Mouse (Mus musculus): Measurements from ENCODE around the gene Gm20219. TPM values are rescaled to one million over a fixed set of nuclear protein-coding genes. Genes with fewer than 3 reads are reported as not detected.

Gm20219 gene
- polyA plus RNA-seq, 1 experiment: 2.3 TPM

Other genes starting within 250 kb of the Gm20219 start
- 16.4 and 22.7 TPM in 2 replicates for gene Kdm4b, start 228.3 kb downstream of the Gm20219 start, polyA plus RNA-seq (2012; rRNA removed)
- gene Ptprs, start 77.9 kb downstream of the Gm20219 start, polyA plus RNA-seq (2012; rRNA removed): 24.2 and 47.4 TPM in 2 replicates
- gene Znrf4, start 42.0 kb downstream of the Gm20219 start, polyA plus RNA-seq (2012; rRNA removed): not detected in 2 replicates
- 72.4 and 81.0 TPM in 2 replicates for gene Safb2, start 30.2 kb upstream of the Gm20219 start, polyA plus RNA-seq (2012; rRNA removed)
- gene Safb, start 30.4 kb upstream of the Gm20219 start, polyA plus RNA-seq (2012; rRNA removed): 91.8 and 101 TPM in 2 replicates
- gene 2410015M20Rik, start 55.4 kb upstream of the Gm20219 start, polyA plus RNA-seq (2012; rRNA removed): 202 and 210 TPM in 2 replicates
- 1,862 and 2,500 TPM in 2 replicates for gene Rpl36, start 59.0 kb upstream of the Gm20219 start, polyA plus RNA-seq (2012; rRNA removed)
- gene Lonp1, start 72.5 kb upstream of the Gm20219 start, polyA plus RNA-seq (2012; rRNA removed): 45.1 and 53.6 TPM in 2 replicates
- gene Catsperd, start 73.8 kb upstream of the Gm20219 start, polyA plus RNA-seq (2012; rRNA removed): 0.27 and 0.33 TPM in 2 replicates
- gene Ranbp3, start 118.9 kb upstream of the Gm20219 start, polyA plus RNA-seq (2012; rRNA removed): 62.5 and 73.0 TPM in 2 replicates
- 662 and 682 TPM in 2 replicates for gene Ndufa11, start 163.4 kb upstream of the Gm20219 start, polyA plus RNA-seq (2012; rRNA removed)
- 10.4 and 10.5 TPM in 2 replicates for gene Vmac, start 163.6 kb upstream of the Gm20219 start, polyA plus RNA-seq (2012; rRNA removed)
- 11.0 and 11.7 TPM in 2 replicates for gene Nrtn, start 203.1 kb upstream of the Gm20219 start, polyA plus RNA-seq (2012; rRNA removed)
- gene Dus3l, start 210.4 kb upstream of the Gm20219 start, polyA plus RNA-seq (2012; rRNA removed): 42.7 and 53.1 TPM in 2 replicates
- 3.3 and 4.1 TPM in 2 replicates for gene Prr22, start 215.9 kb upstream of the Gm20219 start, polyA plus RNA-seq (2012; rRNA removed)

Data from large intestine, adult 2 months (tissue).